Mouse (Mus musculus): ENCODE measurements around the gene Ndufs1. TPM values are rescaled to one million over a fixed set of nuclear protein-coding genes. Genes with fewer than 3 reads are reported as not detected.
"Not testable (repeated sequence)": the region's sequence is repeated elsewhere in the genome, so short reads cannot be mapped to it uniquely, and the experiment has no call there.

Ndufs1 gene
- total RNA-seq, 2 experiments from 2014 or later, result 159 to 165 TPM

DNA sequence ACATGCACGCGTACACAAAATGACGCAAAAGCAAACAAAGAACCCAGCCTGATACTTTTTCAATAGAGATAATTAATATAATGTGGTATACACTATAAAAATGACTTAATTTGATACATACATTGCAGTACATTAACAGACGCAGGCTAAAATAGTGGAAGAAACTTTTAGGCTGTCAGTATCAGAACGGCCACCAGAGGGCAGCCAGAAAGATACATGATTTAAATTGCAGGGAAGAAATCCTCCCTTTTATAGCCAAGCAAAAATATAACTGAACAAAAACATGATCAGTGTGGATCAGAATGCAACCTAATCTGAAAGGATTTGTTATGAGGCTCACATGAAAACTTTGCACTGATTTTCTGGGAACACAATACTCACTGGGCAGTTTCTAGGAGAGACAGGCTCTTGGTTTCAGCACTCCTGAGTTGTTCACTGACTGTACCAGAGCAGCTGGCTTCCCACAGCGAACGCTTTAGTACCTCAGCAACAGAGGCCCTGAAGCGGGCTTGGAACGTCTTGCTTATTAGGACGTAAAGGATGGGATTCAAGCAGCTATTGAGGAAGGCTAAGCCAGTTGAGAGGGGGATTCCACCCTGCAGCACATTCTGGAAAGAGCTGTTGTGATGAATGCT, 6.1 kb upstream of the Ndufs1 start:
- DNase-seq, result peak; percentile 39 to 56

DNA sequence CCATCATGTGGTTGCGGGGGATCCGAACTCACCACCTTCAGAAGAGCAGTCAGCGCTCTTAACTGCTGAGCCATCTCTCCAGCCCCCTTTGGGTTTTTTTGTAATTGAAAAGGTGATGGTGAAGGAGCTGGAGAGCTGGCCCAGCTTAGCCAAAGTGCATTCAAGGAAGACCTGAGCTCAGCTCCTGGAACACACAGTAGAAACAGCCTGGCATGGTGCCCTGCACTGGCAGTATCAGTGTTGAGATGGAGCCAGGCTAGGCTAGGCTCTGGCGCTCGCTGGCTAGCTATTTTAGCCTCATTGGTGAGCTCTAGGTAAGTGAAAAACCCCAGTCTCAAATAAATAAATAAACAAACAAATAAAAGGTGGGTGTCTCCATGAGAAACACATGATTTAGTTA, 5.6 kb upstream of the Ndufs1 start:
- DNase-seq, result peak; percentile 44 to 45

DNA sequence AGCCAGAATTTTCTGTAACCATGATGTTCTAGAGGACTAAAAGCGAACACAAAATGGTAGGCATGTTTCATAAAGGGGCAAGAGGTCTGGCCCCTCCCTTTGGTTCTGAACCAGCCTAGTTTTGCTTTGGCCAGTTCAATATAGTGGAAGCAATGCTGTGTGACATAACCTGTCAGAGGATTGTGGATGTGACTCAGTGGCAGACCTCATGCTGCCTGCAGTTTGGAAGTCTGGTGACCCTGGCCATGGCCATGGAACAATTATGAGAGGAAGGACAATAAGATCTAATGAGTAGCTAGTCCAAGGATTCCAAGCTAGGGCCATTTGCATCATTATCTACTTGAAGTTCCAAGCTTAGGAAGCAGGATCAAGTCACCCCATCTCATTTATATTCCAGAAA, 4.8 kb upstream of the Ndufs1 start:
- no peak for DNase-seq

DNA sequence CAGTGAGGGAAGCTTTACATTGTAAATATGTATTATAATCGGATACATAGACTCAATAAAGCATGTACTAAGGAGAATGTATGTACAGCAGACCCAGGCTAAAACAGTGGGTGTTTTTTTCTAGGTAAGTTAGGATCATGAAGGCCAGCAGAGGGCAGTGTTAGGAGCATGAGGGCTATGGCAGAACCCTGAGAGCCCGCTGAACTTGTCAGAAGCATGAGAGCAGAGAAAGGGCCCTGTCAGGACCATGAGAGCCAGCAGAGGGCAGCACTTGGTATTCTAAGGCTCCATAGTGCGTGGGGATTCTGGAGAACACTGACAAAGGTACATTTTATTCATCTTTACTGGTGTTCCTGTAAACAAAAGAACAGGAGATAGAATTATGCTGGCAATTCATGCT, 4.4 kb upstream of the Ndufs1 start:
- DNase-seq, result peak; percentile 83 to 86

DNA sequence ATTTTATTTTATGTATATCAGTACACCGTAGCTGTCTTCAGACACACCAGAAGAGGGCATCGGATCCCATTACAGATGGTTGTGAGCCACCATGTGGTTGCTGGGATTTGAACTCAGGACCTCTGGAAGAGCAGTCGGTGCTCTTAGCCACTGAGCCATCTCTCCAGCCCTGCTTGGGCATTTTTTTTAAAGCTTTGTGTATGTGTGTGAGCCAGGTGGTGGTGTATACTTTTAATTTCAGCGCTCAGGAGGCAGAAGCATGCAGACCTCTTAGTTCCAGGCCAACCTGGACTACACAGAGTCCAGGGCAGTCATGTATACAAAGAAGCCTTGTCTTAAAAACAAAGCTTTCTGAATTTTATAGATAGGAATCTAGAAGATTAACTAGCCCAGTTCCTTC, 3.9 kb upstream of the Ndufs1 start:
- DNase-seq, result not testable (repeated sequence)

DNA sequence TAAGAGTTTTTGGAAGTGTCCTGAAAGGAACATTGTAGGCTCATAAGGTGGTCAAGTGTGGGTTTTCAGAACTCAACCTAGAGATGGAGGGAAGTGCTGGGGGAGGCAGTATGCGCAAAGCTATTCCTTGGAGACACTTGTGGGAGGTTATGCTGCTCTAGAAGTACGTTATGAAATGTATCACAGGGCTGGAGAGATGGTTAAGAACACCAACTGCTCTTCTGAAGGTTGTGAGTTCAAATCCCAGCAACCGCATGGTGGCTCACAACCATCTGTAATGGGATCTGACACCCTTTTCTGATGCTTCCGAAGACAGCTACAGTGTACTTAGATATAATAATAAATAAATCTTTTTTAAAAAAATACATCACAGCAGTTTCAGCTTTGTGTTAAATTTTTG, 3.5 kb upstream of the Ndufs1 start:
- no peak for DNase-seq

DNA sequence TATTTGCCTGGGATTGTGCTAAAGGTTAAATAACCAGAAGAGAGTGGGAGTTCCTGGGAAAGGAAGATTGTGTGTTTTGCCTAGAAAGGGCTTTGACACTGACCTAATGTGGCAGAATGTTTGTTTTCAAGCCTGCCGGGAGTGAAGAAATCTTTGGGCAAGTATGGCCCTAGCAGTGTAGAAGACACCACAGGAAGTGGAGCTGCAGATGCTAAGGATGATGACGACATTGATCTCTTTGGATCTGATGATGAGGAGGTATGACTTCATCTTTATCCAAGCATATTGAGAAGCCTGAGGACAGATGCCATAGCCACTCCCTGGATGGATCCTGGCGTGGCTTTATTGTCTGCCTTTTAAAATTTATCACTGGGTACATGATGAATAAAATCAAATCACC, 1.7 kb upstream of the Ndufs1 start:
- no peak for DNase-seq

DNA sequence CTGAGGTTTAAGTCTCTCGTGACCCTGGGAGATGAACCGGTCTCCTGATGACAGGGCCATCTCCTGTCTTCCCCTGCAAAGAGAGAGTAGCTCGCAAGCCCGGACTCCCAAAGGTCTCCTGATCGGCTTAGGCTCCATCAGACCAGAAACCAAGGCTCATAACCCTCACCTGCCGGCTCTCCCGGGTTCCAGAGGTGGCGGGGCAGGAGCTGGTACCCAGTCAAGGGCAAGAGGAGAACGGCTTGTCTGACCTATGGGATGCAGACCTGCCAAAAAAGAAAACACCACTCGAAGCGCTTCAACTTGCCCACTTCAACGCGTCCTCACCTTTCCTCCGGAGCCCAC, 402 bp downstream of the Ndufs1 start:
- no peak for DNase-seq

DNA sequence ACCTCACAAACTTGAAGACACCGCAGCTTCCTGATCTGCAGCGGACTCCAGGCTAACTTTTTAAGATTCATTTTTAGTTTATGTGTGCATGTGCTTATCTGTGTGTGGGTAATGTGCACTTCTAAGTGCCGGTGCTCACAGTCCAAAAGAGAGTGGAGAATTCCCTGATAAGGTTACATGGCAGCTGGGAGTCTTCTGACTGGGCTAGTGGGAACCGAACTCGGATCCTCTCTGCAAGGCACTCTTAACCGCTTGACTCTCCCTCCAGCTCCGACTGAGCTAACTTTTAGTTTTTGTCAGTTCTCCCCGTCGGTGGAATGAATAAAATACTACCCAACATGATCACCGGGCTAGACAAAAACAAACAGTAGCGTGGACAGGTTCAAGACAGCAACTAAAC, 780 bp downstream of the Ndufs1 start:
- no peak for DNase-seq

DNA sequence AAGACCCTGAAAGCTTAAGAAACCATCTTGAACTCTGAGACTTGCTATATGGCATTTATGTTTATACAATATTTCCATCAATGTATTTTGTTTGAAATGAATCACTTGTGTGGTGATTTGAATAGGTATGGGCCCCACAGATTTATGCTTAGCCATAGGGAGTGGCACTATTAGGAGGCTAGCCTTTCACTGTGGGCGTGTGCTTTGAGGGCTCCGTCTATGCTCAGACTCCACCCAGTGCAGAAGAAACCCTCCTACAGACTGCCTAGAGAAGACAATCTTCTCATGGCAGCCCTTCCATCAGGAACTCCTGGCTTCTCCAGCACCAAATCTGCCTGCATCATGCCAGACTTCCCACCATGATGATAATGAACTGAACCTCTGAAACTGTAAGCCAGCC, 8.0 kb downstream of the Ndufs1 start:
- no peak for DNase-seq

DNA sequence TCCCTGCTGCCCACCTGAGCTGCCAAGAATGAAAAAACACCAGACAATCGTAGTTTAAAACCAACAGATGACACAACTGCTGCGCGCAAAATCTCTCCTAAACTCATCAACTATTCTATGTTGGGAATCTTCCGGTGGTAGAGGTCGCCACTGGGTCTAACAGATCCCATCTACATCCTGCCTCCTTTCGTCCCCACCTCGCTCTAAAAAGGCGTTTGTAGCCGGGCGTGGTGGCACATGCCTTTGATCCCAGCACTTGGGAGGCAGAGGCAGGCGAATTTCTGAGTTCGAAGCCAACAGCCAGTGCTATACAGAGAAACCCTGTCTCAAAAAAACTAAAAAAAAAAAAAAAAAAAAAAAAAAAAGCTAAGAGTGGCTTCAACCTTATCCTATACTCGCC, 36.4 kb downstream of the Ndufs1 start:
- no peak for DNase-seq

DNA sequence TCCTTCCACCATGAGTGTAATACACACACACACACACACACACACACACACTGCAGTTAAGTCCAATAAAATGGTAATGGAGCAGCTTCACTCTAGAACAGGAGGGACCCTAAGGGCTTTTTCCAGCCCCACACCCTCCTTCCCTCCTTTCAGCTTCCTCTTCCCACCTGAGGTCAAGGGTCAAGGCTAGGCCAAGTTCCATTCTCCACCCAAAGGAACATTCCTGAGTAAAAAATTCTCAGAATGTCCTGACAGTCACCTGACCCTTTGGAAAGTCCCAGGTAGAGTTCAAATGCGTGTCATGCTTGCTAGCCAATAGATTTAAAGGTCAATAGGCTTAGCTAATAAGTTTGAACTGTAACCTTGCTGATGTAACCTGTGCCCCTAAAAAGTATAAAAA, 38.0 kb downstream of the Ndufs1 start:
- DNase-seq, result not testable (repeated sequence)

DNA sequence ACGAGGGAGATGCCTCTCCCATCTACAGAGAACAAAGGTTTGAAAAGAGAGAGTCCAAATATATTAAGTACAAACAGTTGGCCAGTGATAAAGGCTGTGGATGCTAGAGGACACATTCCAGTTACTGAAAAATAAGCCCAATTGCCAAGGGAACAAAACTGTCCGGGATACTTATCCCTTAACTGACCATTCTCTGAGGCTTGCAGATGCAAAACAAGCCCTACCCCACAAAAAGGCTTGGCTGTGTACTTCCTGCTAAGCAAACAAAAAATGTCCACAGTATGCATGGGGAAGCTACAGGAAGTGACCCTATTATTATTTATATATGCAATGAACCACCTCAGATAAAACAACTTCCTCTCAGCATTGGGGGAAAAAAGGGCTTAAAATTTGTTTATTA, 38.7 kb downstream of the Ndufs1 start:
- DNase-seq, result no peak

DNA sequence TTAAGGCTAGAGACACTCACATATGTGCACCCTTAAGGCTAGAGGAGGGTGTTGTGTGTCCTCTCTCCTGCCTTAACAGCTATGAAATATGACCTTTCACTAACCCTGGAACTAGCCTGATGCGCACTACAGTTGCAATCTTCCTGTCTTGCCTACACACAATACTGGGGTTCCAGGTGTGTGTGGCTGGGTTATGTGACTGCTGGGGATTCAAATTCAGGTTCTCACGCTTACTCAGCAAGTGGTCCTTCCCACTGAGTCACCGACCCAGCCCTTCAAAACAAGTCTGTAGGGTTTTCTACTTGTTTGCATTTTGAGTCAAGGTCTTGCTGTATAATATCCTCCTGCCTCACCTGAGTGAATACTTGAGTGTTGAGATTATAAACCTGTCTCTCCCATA, 42.1 kb downstream of the Ndufs1 start:
- no peak for DNase-seq

DNA sequence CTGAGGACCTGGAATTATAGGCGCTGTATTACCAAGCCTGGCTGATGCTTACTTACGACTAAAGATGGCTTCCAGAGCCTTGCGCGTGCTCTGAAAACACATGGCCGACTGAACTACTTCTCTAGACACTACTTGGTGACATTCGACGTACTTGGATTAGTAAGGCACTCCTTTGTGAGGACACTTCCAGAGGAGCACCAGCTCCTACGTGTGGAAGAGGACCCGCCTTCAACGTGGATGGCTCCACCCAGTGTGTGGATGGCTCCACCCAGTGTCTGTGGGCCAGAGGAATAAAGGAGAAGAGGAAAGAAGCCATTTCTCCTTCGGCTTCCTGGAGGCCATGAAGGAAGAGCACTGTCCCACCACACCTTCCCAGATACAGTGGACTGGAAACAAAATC, 44.9 kb downstream of the Ndufs1 start:
- DNase-seq, result no peak

DNA sequence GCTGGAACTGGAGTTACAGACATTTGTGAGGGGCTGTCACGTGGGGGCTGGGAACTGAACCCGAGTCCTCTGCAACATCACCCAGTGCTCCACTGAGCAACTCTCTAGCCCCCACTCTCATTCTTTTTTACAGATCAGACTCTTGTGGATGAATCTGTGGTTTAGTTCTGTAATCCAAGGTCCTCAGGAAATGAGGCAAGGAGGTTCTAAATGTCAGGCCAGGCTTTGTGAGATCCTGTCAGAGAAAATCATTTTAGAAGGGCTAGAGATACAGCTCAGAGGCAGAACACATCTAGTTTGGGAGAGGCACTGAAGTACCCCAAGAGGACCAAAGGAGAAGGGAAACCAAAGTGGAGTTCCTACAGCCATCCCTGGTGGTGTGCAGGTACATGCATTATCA, 45.8 kb downstream of the Ndufs1 start:
- DNase-seq, result no peak

DNA sequence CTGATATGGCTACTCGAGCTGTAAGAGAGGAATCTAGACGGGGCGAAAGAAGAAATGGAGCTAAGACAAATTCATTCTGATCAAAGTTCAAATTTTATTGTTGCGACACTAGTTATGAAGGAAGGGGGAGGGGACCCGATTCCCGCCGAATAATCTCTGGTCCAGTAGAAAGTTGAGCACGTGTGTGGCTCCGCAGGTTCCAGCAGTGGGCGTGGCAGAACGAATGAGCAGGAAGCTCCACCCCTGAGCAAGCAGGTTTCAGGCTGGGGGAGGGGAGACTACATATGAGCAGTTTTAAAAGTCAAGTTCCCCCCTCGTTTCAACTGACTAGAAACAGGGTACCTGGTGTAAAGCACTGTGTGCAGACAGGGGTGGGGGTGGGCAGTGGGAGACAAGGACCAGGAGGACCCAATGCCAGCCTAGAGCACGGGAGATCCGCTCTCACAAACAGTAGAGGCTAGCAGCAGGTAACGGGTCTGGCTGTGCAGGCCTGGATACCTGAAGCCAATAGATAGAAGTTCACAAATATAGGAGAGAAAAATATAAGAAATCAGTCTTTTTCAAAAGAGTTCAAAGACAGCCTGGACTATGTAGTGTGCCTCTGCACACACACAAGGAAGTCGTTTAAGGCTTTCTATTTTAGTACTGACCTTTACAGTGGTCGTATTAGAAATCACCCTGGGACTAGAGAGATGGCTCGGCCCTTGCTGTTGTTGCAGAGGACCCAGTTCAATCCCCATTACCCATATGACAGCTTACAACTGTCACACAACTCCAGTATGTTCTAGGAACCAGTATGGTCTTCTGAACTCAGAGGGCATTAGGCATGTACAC, 46.6 kb downstream of the Ndufs1 start:
- DNase-seq, result no peak

DNA sequence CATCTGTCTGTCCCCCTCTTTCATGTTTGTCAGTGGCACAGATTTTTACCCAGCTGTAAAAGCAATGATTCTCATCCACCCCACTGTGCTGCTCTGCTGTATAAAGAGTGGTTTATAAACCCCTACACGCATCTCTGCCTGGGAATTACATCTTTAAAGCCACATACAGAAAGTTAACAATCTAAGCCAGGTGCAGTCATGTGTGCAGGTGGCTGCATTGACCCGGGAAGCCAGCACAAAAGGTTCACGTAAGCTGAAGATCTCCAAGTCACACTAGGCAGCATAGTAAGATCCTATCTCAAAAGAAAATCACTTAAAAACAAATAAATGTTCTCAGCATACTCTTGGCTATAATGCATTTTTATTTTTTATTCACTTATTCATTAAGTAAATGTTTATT, 47.4 kb downstream of the Ndufs1 start:
- DNase-seq, result no peak

DNA sequence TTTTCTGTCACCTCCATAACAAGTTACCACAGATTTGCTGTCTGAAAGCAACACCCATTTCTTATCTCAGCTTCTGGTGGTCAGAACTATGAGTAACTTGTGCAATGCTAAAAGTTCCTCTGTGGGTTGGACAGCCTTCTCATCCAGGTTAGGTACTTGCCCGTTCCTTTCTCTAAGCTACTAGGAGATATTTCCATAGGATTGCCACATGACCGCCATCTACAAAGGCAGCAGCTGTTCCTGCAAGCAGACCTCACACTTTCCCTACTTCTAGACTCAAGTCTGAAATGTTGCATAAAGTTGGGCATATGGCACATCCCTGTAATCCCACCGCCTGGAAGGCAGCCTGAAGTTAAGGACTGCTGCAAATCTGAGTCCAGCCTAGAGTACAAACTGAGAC, 50.4 kb downstream of the Ndufs1 start:
- no peak for DNase-seq

DNA sequence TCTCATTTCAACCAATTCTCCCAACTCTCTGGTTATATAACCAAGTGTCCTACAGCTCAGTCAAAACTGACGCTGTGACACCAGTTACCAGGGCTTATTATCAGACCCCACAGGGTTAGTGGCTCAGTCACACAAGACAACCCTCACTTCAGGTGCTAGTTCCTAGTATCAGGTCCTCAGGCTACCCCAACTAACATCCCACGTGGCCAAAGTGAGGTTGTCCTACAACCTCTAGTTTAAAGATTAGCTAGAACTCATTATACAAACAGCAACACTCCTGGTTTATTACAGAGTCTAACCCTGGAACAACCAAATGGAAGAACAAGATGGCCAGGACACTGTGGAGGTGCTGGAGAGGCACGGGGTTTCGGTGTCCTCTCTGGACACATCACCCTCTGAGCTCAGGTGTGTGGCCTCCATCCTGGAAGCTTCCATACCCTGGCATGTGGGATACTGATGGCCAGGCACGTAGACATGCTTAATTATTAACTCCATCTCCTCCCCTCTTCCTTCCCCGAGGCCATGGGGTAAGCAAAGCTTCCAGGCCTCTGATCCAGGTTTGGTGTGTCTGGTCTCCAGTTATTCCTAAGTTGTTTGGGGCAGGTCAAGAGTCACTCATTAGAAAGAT, 52.7 kb downstream of the Ndufs1 start:
- DNase-seq, result no peak

DNA sequence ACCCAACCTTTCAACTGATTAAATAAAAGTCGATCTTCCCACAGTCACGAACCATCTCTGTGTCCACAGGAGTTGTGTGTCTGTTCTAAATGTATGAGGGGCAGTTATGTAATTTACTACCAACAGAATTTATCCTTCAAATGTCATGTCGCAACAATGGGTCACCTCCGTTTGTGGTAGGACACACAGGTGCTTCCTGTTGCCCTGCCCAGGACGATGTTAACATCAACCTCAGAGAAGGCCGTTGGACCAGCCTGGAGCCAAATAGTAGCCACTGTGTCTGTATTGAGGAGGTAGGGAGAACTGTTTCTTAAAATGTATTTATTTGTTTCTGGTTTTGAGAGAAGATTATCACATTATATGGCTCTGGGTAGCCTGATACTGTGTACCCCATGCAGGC, 54.6 kb downstream of the Ndufs1 start:
- no peak for DNase-seq

DNA sequence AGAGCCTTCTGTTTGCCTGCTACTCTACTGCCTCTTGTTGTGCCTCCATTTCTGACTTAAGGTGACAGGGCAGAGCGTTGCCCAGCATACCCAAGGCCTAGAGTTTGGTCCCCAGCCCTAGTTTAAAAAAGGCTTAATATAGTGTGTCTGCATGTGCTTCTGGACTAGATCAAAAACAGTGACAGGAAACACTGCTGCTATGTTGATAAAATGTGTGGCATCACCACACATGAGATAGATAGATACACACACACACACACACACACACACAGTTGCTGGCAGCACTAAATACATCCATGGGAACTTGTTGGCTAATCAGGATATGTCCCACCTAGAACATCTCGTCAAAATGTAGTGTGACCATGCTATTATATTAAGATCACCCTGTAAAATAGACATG, 56.3 kb downstream of the Ndufs1 start:
- DNase-seq, result no peak

DNA sequence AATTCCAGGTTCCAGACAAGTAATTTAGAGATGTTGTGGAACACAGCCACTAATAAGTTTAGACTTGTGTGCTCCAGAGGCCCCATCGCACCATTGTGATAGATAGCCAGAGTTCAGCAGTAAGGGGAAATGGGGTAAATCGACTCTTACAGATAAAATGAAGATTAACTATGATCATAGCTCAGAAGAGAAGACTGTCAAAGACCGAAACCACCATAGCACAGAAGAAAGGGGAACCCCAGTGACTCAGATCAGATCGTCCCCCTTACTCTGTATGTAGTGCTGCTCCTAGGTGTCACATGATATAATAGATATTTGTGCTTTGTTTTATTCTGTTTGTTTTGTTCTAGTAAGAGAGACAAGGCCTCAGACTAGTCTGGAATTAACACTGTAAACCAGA, 57.0 kb downstream of the Ndufs1 start:
- no peak for DNase-seq

DNA sequence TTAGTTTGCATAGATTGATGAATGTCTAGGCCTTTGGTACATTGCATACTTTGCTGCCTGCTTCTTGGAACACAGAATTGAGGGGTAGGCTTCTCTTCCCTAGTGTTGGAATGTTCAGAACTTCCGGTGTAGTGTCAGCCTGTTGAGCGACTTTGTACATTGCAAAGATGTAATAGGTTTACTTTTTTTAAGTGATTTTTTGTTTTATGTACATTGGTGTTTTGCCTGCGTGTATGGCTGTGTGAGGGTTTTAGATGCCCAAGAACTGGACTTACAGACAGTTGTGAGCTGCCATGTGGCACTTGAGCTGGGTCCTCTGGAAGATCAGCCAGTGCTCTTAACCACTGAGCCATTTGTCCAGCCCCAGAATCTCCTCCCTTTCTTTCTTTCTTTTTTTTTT, 61.1 kb downstream of the Ndufs1 start:
- DNase-seq, result no peak

Data from layer of hippocampus, postnatal 36 days (tissue).